Mouse (Mus musculus): Measurements from ENCODE around the gene Orai2. TPM values are rescaled to one million over a fixed set of nuclear protein-coding genes. Genes with fewer than 3 reads are reported as not detected.

Gene Orai2
- polyA plus RNA-seq, 1 experiment: 0.52 TPM

DNA sequence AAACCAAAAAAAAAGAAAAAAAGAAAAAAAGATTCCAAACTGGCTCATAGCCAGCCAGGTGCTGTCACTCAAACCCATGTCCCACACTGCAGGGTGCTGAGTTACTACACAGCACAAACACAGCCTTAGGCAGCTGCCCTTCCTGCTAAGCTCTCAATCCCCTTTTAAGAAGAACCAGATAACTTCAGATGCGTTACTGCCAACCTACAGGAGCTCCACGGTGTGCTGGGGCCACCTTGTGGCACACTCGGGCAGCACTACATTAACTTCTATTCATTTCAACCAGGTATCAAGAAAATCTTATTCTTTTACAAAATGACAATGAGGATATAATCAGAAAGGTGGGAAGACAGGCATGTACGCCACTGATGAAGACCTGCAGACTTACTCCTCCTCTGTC, 16.2 kb upstream of the Orai2 start:
- Histone ChIP-seq H3K27ac (replicated peaks; ENCODE audit: low read depth, low read length) (no peak overlapping the region), H3K4me1 (ENCODE audit: control insufficient read depth, insufficient read depth, insufficient read length, low read length) (no peaks in the 10 kb centered on the region), H3K4me3 (ENCODE audit: insufficient read depth, low read depth, low read length) (no peak overlapping the region)

GRCm38 (mm10) chr5:136183766-136184165, 13.3 kb upstream of the Orai2 start:
- no peak overlapping the region for H3K4me3 ChIP-seq (ENCODE audit: insufficient read depth, low read depth, low read length)
- no peak overlapping the region for H3K27ac ChIP-seq (replicated peaks; ENCODE audit: low read depth, low read length)
- no peaks in the 10 kb centered on the region for H3K4me1 ChIP-seq (ENCODE audit: control insufficient read depth, insufficient read depth, insufficient read length, low read length)

GRCm38 (mm10) chr5:136182830-136183229, 12.3 kb upstream of the Orai2 start:
- peaks cover 3% of the 10 kb centered on the region; the same call in 1 of the 2 replicates for H3K4me1 ChIP-seq (ENCODE audit: control insufficient read depth, insufficient read depth, insufficient read length, low read length)
- no peak overlapping the region for H3K27ac ChIP-seq (replicated peaks; ENCODE audit: low read depth, low read length)
- no peak overlapping the region for H3K4me3 ChIP-seq (ENCODE audit: insufficient read depth, low read depth, low read length)

DNA sequence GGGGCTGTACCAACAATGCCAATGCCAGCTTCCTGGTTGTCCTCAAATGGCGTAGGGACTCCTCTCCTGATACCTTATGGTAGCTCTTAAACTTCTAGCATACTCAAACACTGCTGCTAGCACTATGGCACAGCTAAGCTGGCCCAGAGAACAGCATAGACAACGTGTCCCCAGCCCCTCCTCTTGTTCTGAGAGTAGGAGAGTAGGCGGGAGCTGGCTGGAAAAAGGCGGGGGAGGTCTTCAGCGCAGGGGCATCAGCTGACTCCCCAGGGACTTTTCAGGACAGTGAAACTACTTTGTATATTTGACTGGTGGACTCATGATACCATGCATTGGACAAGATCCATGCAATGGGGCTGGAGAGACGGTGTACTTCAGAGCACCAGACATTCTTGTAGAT, 11.5 kb upstream of the Orai2 start:
- Histone ChIP-seq H3K4me1 (ENCODE audit: control insufficient read depth, insufficient read depth, insufficient read length, low read length) (peaks cover 3% of the 10 kb centered on the region; the same call in 1 of the 2 replicates), H3K27ac (replicated peaks; ENCODE audit: low read depth, low read length) (no peak overlapping the region), H3K4me3 (ENCODE audit: insufficient read depth, low read depth, low read length) (no peak overlapping the region)

GRCm38 (mm10) chr5:136181197-136181596, 10.7 kb upstream of the Orai2 start:
- H3K27ac ChIP-seq (replicated peaks; ENCODE audit: low read depth, low read length): no peak overlapping the region
- peaks cover 3% of the 10 kb centered on the region; the same call in 1 of the 2 replicates for H3K4me1 ChIP-seq (ENCODE audit: control insufficient read depth, insufficient read depth, insufficient read length, low read length)
- no peak overlapping the region for H3K4me3 ChIP-seq (ENCODE audit: insufficient read depth, low read depth, low read length)

- Histone ChIP-seq H3K4me3 (ENCODE audit: insufficient read depth, low read depth, low read length) (no peak overlapping the region), H3K4me1 (ENCODE audit: control insufficient read depth, insufficient read depth, insufficient read length, low read length) (peaks cover 3% of the 10 kb centered on the region; the same call in 1 of the 2 replicates), H3K27ac (replicated peaks; ENCODE audit: low read depth, low read length) (no peak overlapping the region)
Observed at GRCm38 (mm10) chr5:136179594-136179993, 9.1 kb upstream of the Orai2 start.

- peaks cover 3% of the 10 kb centered on the region; the same call in 1 of the 2 replicates for H3K4me1 ChIP-seq (ENCODE audit: control insufficient read depth, insufficient read depth, insufficient read length, low read length)
- no peak overlapping the region for H3K4me3 ChIP-seq (ENCODE audit: insufficient read depth, low read depth, low read length)
- no peak overlapping the region for H3K27ac ChIP-seq (replicated peaks; ENCODE audit: low read depth, low read length)
Observed at GRCm38 (mm10) chr5:136173606-136174463, 3.3 kb upstream of the Orai2 start.

- Histone ChIP-seq H3K4me3 (ENCODE audit: insufficient read depth, low read depth, low read length) (no peak overlapping the region), H3K4me1 (ENCODE audit: control insufficient read depth, insufficient read depth, insufficient read length, low read length) (no peaks in the 10 kb centered on the region; the same call in 1 of the 2 replicates)
Observed at GRCm38 (mm10) chr5:136172939-136173338, 2.4 kb upstream of the Orai2 start.

DNA sequence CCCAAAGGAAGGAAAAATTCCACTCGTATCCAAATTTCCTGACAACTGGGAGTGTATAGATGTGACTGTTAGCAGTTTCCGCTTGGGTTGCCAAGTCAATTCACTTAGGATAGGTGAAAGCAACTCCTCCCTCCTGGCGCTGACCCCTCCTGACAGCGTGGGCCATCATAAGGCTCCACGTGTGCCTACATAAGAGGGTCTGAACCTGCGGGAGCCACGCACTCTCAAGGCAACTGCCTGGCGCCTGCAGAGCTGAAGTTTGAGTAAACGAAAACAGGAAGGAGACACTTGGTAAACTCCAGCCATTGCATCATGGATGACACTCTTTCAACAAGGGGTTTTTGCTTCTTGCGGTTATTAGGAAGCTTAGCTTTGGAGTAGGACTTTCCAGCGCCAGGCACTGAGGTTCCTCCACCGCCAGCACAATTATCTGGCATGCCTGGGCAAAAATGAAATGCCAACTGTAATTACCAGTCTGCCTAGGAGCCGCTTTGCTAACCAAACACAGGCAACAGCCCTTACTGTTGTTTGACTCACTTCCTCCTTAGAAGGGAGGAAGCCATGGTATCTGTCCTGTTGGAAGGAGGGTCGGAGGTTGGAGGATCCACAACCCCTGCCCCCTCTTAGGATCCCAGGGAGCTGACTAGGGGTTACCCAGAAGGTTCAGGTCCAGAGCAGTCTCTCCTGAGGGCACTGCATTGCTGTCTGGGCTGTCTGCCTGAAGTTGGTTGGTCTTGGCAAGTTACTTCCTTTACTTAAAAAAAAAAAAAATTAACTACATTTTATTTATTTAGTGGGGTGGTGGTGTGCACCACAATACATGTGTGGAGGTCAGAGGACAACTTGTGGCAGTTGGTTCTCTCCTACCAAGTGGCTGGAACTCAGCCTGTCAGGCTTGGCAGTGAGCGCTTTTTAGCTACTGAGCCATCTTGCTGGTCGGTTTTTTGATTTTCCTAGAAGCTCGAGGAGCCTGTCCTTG, 1.1 kb upstream of the Orai2 start:
- Histone ChIP-seq H3K27ac (replicated peaks; ENCODE audit: low read depth, low read length) (peak overlapping the region; percentile 23), H3K4me1 (ENCODE audit: control insufficient read depth, insufficient read depth, insufficient read length, low read length) (no peaks in the 10 kb centered on the region; the same call in 1 of the 2 replicates), H3K4me3 (ENCODE audit: insufficient read depth, low read depth, low read length) (peak overlapping the region; percentile 59)

More at GRCm38 (mm10) chr5:136172939-136173338, 2.4 kb upstream of the Orai2 start:
- H3K27ac ChIP-seq (replicated peaks; ENCODE audit: low read depth, low read length): no peak overlapping the region

- peak overlapping the region; percentile 59 for H3K4me3 ChIP-seq (ENCODE audit: insufficient read depth, low read depth, low read length)
- H3K4me1 ChIP-seq (ENCODE audit: control insufficient read depth, insufficient read depth, insufficient read length, low read length): no peaks in the 10 kb centered on the region; the same call in 1 of the 2 replicates
- H3K27ac ChIP-seq (replicated peaks; ENCODE audit: low read depth, low read length): no peak overlapping the region
Observed at GRCm38 (mm10) chr5:136169626-136170511, 644 bp downstream of the Orai2 start.

DNA sequence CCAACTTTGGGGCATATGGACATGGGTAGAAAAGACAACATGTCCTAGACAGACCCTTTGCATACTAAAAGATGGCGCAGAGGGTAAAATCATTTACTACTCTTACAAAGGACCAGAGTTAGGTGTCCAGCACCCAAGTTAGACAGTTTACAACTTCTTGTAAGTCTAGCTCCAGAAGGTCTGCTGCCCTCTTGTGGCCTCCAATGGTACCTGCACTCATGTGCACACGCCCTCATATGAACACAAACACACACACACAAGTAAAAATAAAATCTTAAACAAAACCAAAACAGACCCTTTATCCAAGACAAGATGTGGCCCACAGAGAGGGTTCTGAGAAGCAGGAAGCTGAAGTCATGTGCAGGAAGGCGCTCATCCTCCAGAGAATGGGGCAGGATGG, 2.4 kb downstream of the Orai2 start:
- no peaks in the 10 kb centered on the region; the same call in 1 of the 2 replicates for H3K4me1 ChIP-seq (ENCODE audit: control insufficient read depth, insufficient read depth, insufficient read length, low read length)
- H3K4me3 ChIP-seq (ENCODE audit: insufficient read depth, low read depth, low read length): no peak overlapping the region
- H3K27ac ChIP-seq (replicated peaks; ENCODE audit: low read depth, low read length): no peak overlapping the region

GRCm38 (mm10) chr5:136167296-136167695, 3.2 kb downstream of the Orai2 start:
- no peak overlapping the region for H3K4me3 ChIP-seq (ENCODE audit: insufficient read depth, low read depth, low read length)
- H3K4me1 ChIP-seq (ENCODE audit: control insufficient read depth, insufficient read depth, insufficient read length, low read length): no peaks in the 10 kb centered on the region; the same call in 1 of the 2 replicates
- no peak overlapping the region for H3K27ac ChIP-seq (replicated peaks; ENCODE audit: low read depth, low read length)

- Histone ChIP-seq H3K4me1 (ENCODE audit: control insufficient read depth, insufficient read depth, insufficient read length, low read length) (no peaks in the 10 kb centered on the region), H3K27ac (replicated peaks; ENCODE audit: low read depth, low read length) (no peak overlapping the region), H3K4me3 (ENCODE audit: insufficient read depth, low read depth, low read length) (no peak overlapping the region)
Observed at GRCm38 (mm10) chr5:136165246-136165645, 5.3 kb downstream of the Orai2 start.

GRCm38 (mm10) chr5:136163807-136164474, 6.6 kb downstream of the Orai2 start:
- Histone ChIP-seq H3K4me3 (ENCODE audit: insufficient read depth, low read depth, low read length) (no peak overlapping the region), H3K4me1 (ENCODE audit: control insufficient read depth, insufficient read depth, insufficient read length, low read length) (no peaks in the 10 kb centered on the region)

More at GRCm38 (mm10) chr5:136163807-136164474, 6.6 kb downstream of the Orai2 start:
- H3K27ac ChIP-seq (replicated peaks; ENCODE audit: low read depth, low read length): no peak overlapping the region

All from brown adipose tissue, adult 24 weeks (tissue).